Mouse (Mus musculus): ENCODE results near the gene Xpo4.

GRCm38 (mm10) chr14:57622934-57623333, 42.3 kb downstream of the Xpo4 start:
- TF ChIP-seq POLR2A (IDR thresholded peaks at IDR 0.05; ENCODE audit: insufficient read depth, low read depth, low read length): no peak
- TF ChIP-seq CTCF (IDR thresholded peaks at IDR 0.05; ENCODE audit: insufficient read depth, low read depth, low read length): no peak
